Mouse (Mus musculus) erythroblast, embryonic 14.5 days (primary cell): ENCODE data around the gene Filip1.

Source experiments
- GATA1 ChIP-seq: IDR thresholded peaks from 2 replicates; pipeline ENCODE4 v1.6.1; 2012; ENCODE audit warnings: low read length, inconsistent platforms, mixed read lengths
- TAL1 ChIP-seq: IDR thresholded peaks from 3 replicates; pipeline ENCODE4 v1.6.1; 2012; ENCODE audit warnings: low read length, inconsistent platforms, mixed read lengths

DNA sequence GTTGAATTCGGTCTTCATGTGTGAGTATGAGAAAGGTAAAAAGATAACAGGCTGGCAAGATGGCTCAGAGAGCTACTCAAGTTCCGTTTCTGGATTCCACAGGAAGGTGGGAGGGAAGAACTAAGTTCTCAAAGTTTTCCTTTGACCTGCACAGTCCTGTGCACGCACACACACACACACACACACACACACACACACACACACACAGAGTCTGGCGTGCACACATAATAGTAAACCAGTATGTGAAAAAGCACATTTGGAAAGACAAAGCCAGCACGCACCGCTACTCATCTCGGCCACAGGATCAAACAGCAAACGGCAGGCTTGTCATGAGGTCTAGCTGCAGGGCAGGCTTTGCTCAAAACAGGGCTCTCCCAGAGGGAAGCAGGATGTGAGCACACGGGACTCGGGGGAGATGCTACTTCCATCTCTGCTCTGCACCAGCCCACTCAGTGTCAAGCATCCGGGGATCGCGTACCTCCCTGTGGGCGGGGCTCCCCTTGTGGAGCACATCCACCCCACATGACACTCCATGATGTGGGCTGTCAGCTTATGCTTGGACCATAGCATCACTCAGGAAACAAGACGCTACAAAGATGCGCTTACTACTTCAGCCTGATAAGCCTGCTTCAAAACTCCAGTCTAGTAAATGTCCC lies 50.9 kb downstream of the Filip1 start:
- TF ChIP-seq GATA1 (no peak), TAL1 (no peak)
